Mouse (Mus musculus): ENCODE data around the gene Ivd. TPM values are rescaled to one million over a fixed set of nuclear protein-coding genes. Genes with fewer than 3 reads are reported as not detected.

Gene Ivd
- total and polyA plus RNA-seq, 3 experiments = 25.5 to 29.3 (median 27.6) TPM

- in situ Hi-C loops (cut with MboI; ENCODE audit: low pct_ligation_motif_present, low pct_unique_long_range_greater_than_20kb, low sequenced_read_pairs) = loop anchor here (10.0 to 25.0 kb wide), 4 partner anchors 75 to 413 kb away; partner anchors contain the start of gene Srp14
- H3K27ac ChIP-seq (ENCODE audit: insufficient read depth, low read depth) = no peak within 1 kb of the TSS
- H3K9me3 ChIP-seq (replicated peaks; ENCODE audit: low read length) = no peaks in the 10 kb centered on the region
- peaks cover 8 to 56% of the 10 kb centered on the region in 2 experiments for H3K4me1 ChIP-seq (ENCODE audit: control insufficient read depth in 1 of 2, insufficient read depth in 2 of 2)
- peak within 1 kb of the TSS; percentile 94 for H3K4me2 ChIP-seq (ENCODE audit: insufficient read depth, low read depth, poor library complexity, severe bottlenecking)
- peak; percentile 48; the same call in 1 of the 2 replicates for TF ChIP-seq ZKSCAN1 (IDR thresholded peaks at IDR 0.05; ENCODE audit: borderline replicate concordance, low read depth, low read length)
- no peak for TF ChIP-seq TBP (conservative IDR thresholded peaks at IDR 0.05; ENCODE audit: low read depth, low read length)
- peak within 1 kb of the TSS; percentile 44 to 92 (median 63) for H3K4me3 ChIP-seq (replicated peaks in 1 of 3; ENCODE audit: low read depth in 2 of 3, low read length in 2 of 3, poor library complexity in 1 of 3)
- H3K27me3 ChIP-seq (replicated peaks) = peaks cover 19% of the 10 kb centered on the region
- H3K36me3 ChIP-seq (replicated peaks in 1 of 2; ENCODE audit: control insufficient read depth in 1 of 2, insufficient read depth in 1 of 2, low read length in 1 of 2) = no peaks in the 10 kb centered on the region
- peaks cover 38% of the 10 kb centered on the region for H3K79me2 ChIP-seq (replicated peaks; ENCODE audit: control insufficient read depth, extremely low read depth, insufficient read depth, poor library complexity, severe bottlenecking)
- no peak for DNase-seq (ENCODE audit: extremely low read depth)
- dilution Hi-C loops (cut with MboI; ENCODE audit: extremely low pct_ligation_motif_present, extremely low pct_unique_long_range_greater_than_20kb, low sequenced_read_pairs) = no loop called here
- H3K9ac ChIP-seq (ENCODE audit: insufficient read depth, low read depth) = peak within 1 kb of the TSS; percentile 82
These were observed 38.4 kb downstream of the Ivd start, which contains the start of gene Bahd1 for GRCm38 (mm10) chr2:118899981-118900825. Bahd1 (plus strand) TSS chr2:118900377.

GRCm38 (mm10) chr2:118900826-118901140 lies 39.0 kb downstream of the Ivd start:
- Histone ChIP-seq H3K9me3 (replicated peaks; ENCODE audit: low read length) (no peaks in the 10 kb centered on the region), H3K36me3 (replicated peaks in 1 of 2; ENCODE audit: control insufficient read depth in 1 of 2, insufficient read depth in 1 of 2, low read length in 1 of 2) (no peaks in the 10 kb centered on the region), H3K27ac (ENCODE audit: insufficient read depth, low read depth) (no peak overlapping the region), H3K4me3 (replicated peaks in 1 of 3; ENCODE audit: low read depth in 2 of 3, low read length in 2 of 3, poor library complexity in 1 of 3) (peak overlapping the region; percentile 44 to 63 (median 47)), H3K9ac (ENCODE audit: insufficient read depth, low read depth) (peak overlapping the region; percentile 82), H3K79me2 (replicated peaks; ENCODE audit: control insufficient read depth, extremely low read depth, insufficient read depth, poor library complexity, severe bottlenecking) (peaks cover 40% of the 10 kb centered on the region), H3K4me2 (ENCODE audit: insufficient read depth, low read depth, poor library complexity, severe bottlenecking) (peak overlapping the region; percentile 94), H3K4me1 (ENCODE audit: control insufficient read depth in 1 of 2, insufficient read depth in 2 of 2) (peaks cover 8 to 55% of the 10 kb centered on the region in 2 experiments), H3K27me3 (replicated peaks) (peaks cover 19% of the 10 kb centered on the region)
- TF ChIP-seq USF2 (conservative IDR thresholded peaks at IDR 0.05; ENCODE audit: low read depth, low read length) (no peak), MAX (IDR thresholded peaks at IDR 0.05; ENCODE audit: low read length) (0 out of 2 replicates have a peak, but pooled peaks have one; percentile 13), SIN3A (IDR thresholded peaks at IDR 0.05; ENCODE audit: low read length) (no peak), PAX5 (IDR thresholded peaks at IDR 0.05; ENCODE audit: low read length) (no peak), USF1 (IDR thresholded peaks at IDR 0.05; ENCODE audit: low read depth, low read length) (no peak), MEF2A (IDR thresholded peaks at IDR 0.05; ENCODE audit: borderline replicate concordance, low read depth, low read length) (no peak), CTCF (conservative IDR thresholded peaks at IDR 0.05 in 1 of 2, IDR thresholded peaks at IDR 0.05 in 1 of 2; ENCODE audit: low read depth in 2 of 2, low read length in 2 of 2) (0 out of 4 replicates have a peak, but pooled peaks of 1 of the 2 experiments have one; percentile 3), NELFE (IDR thresholded peaks at IDR 0.05; ENCODE audit: low read depth, low read length) (peak; percentile 27; the same call in 1 of the 2 replicates), MAFK (IDR thresholded peaks at IDR 0.05; ENCODE audit: insufficient replicate concordance, low read length) (no peak), MYC (IDR thresholded peaks at IDR 0.05; ENCODE audit: low read depth, low read length) (0 out of 2 replicates have a peak, but pooled peaks have one; percentile 34), RCOR1 (conservative IDR thresholded peaks at IDR 0.05; ENCODE audit: low read depth, low read length) (no peak)
- no peak for DNase-seq (ENCODE audit: extremely low read depth)
- dilution Hi-C loops (cut with MboI; ENCODE audit: extremely low pct_ligation_motif_present, extremely low pct_unique_long_range_greater_than_20kb, low sequenced_read_pairs) = no loop called here
- in situ Hi-C loops (cut with MboI; ENCODE audit: low pct_ligation_motif_present, low pct_unique_long_range_greater_than_20kb, low sequenced_read_pairs) = no loop called here
